Mouse (Mus musculus): Measurements from ENCODE around the gene Rxrb.
"Not testable (repeated sequence)": the region's sequence is repeated elsewhere in the genome, so short reads cannot be mapped to it uniquely, and the experiment has no call there.

- not testable (repeated sequence) for TF ChIP-seq CTCF (IDR thresholded peaks at IDR 0.05; ENCODE audit: low read depth, low read length); POLR2A (IDR thresholded peaks at IDR 0.05; ENCODE audit: extremely low read depth, insufficient read depth, low read length)
These were observed 30.8 kb upstream of the Rxrb start for GRCm38 (mm10) chr17:34000796-34001195.
